Mouse (Mus musculus) heart, embryonic 12.5 days (tissue): Measurements from ENCODE around the gene Slc13a4. TPM values are rescaled to one million over a fixed set of nuclear protein-coding genes. Genes with fewer than 3 reads are reported as not detected.

Experiments used
- ATAC-seq: fragments of 200-750 bp; cut with Nextera tagmentation; 2 replicates; pipeline ENCODE4 v1.8.0; 2017; ENCODE audit warnings: moderate TSS enrichment, moderate library complexity; ENCODE audit not compliant: insufficient number of reproducible peaks, low FRiP score
- H3K27ac ChIP-seq: fragments of 300-500 bp; sonication (generic); 2 replicates; pipeline ENCODE4 v1.5.1; 2016; ENCODE audit warnings: mild to moderate bottlenecking, moderate library complexity; ENCODE audit not compliant: poor library complexity, severe bottlenecking
- H3K27me3 ChIP-seq: fragments of 300-500 bp; sonication (generic); replicated peaks from 2 replicates; pipeline ENCODE4 v1.6.1; 2016; ENCODE audit warnings: mild to moderate bottlenecking, moderate library complexity
- H3K36me3 ChIP-seq: fragments of 300-500 bp; sonication (generic); 2 replicates; pipeline ENCODE4 v1.6.1; 2016; ENCODE audit warnings: mild to moderate bottlenecking, moderate library complexity
- H3K4me1 ChIP-seq: fragments of 300-500 bp; sonication (generic); replicated peaks from 2 replicates; pipeline ENCODE4 v1.6.1; 2016; ENCODE audit warnings: mild to moderate bottlenecking
- H3K4me2 ChIP-seq: fragments of 300-500 bp; sonication (generic); 2 replicates; pipeline ENCODE4 v1.6.1; 2016; ENCODE audit warnings: mild to moderate bottlenecking, moderate library complexity
- H3K4me3 ChIP-seq: fragments of 300-500 bp; sonication (generic); 2 replicates; pipeline ENCODE4 v1.5.1; 2016; ENCODE audit warnings: mild to moderate bottlenecking
- H3K9ac ChIP-seq: fragments of 300-500 bp; sonication (generic); 2 replicates; pipeline ENCODE4 v1.6.1; 2016; ENCODE audit warnings: mild to moderate bottlenecking, moderate library complexity
- H3K9me3 ChIP-seq: fragments of 300-500 bp; sonication (generic); replicated peaks from 2 replicates; pipeline ENCODE4 v1.6.1; 2016; ENCODE audit warnings: mild to moderate bottlenecking, moderate library complexity
- WGBS: fragments of 180-500 bp; shearing (Covaris S2); methylation state at CpG from one replicate; pipeline ENCODE4 v1.1.7; 2016; 5-methylcytosine and 5-hydroxymethylcytosine counted together
- polyA plus RNA-seq: library from polyadenylated mRNA; unstranded; fragments of >200 nt; fragmentation: Nextera tagmentation; extraction: Ambion mirVana; gene quantifications from 2 replicates; pipeline ENCODE4 v1.2.1, GENCODE M21; 2016

Slc13a4 gene
- polyA plus RNA-seq, 1 experiment from 2014 or later, result 2.1 TPM

DNA sequence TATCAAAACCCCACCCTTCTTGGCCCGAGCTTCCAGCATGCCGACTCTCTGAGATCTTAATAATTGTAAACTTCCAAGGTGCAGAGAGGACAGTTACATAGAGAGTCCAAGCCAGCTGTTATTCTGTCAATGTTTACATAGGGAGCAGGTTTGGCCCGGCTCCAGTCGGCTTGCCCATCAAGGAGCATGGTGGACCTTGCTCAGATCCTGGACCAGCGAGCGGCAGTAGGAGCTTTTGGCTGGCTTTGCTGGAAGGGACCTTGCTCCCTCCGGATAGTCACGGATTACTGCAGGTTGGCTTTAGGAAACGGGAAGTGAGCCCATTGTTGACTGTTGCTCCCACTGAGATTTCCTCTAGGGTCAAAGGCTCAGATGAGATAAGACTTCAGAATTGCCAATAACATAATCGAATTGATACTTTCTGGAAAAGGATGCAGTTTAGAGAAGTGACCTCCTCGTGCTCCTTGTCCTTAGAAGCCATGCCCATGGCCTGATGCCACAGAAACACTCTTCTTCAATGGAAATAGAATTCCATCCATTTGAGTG, 4.5 kb downstream of the Slc13a4 start:
- Histone ChIP-seq H3K9me3 (no peaks in the 10 kb centered on the region), H3K9ac (no peak overlapping the region), H3K36me3 (no peaks in the 10 kb centered on the region), H3K4me3 (no peak overlapping the region), H3K4me2 (no peak overlapping the region), H3K4me1 (peaks cover 20% of the 10 kb centered on the region), H3K27ac (no peak overlapping the region), H3K27me3 (no peaks in the 10 kb centered on the region)
- no peak for ATAC-seq
- 66% methylated on average over 11 of the region's 11 CpGs for WGBS

- Histone ChIP-seq H3K4me2 (no peak overlapping the region), H3K27me3 (no peaks in the 10 kb centered on the region), H3K9me3 (no peaks in the 10 kb centered on the region), H3K9ac (no peak overlapping the region), H3K4me3 (no peak overlapping the region), H3K4me1 (peaks cover 28% of the 10 kb centered on the region), H3K27ac (no peak overlapping the region), H3K36me3 (no peaks in the 10 kb centered on the region)
- 88% methylated on average over 7 of the region's 7 CpGs for WGBS
- no peak for ATAC-seq
These were observed 5.3 kb downstream of the Slc13a4 start for GRCm38 (mm10) chr6:35302581-35302980.

- 13% methylated on average over 6 of the region's 6 CpGs for WGBS
- peak overlapping the region; percentile 21 for H3K4me2 ChIP-seq
- H3K4me1 ChIP-seq, result peaks cover 38% of the 10 kb centered on the region
- ATAC-seq, result peak; percentile 58; the same call in 1 of the 2 replicates
- H3K9ac ChIP-seq, result no peak overlapping the region
- no peaks in the 10 kb centered on the region for H3K36me3 ChIP-seq
- H3K9me3 ChIP-seq, result 0 out of 2 replicates have a peak, but pooled peaks cover 3% of the 10 kb centered on the region
- H3K27ac ChIP-seq, result peak overlapping the region; percentile 93
- no peak overlapping the region for H3K4me3 ChIP-seq
- H3K27me3 ChIP-seq, result no peaks in the 10 kb centered on the region
These were observed 9.6 kb downstream of the Slc13a4 start for GRCm38 (mm10) chr6:35298323-35298722.

DNA sequence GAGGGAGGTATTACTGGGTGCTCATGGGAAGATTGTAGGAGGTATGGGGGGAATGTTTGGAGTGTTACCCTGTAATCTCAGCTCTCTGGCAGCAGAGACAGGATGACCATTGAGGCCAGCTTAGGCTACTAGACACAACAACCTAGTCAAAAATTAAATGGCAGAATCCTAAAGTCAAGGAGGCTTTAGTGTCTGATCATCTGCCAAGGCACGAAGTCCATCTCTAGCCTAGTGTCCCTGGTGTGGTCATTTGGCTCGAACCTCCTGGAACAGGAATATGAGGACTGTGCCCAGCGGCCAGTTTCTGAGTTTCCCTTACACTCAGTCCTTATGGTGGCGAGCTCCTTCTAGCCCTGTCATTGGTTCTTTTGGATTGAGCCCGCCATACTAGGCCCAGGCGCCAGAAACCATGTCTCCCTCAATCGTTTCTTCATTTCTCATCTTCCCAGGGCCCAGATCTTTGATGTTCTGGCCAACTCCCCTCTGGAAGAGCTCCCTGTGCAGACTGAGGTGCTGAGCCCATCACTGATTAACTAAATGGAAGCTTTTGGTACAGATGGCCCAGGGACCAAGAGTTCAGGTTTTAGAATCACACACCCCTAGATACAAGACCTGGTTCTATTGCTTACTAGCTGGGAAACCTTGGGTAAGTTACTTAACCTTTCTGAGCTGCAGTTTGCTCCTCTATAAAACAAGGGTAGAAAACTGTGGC, 10.3 kb downstream of the Slc13a4 start:
- 0 out of 2 replicates have a peak overlapping the region, but pooled peaks have one; percentile 21 for H3K4me2 ChIP-seq
- H3K9ac ChIP-seq, result no peak overlapping the region

GRCm38 (mm10) chr6:35297001-35297400, 10.9 kb downstream of the Slc13a4 start:
- Histone ChIP-seq H3K9ac (no peak overlapping the region), H3K27ac (no peak overlapping the region), H3K4me1 (peaks cover 40% of the 10 kb centered on the region), H3K9me3 (0 out of 2 replicates have a peak, but pooled peaks cover 3% of the 10 kb centered on the region), H3K4me2 (no peak overlapping the region), H3K4me3 (no peak overlapping the region), H3K36me3 (no peaks in the 10 kb centered on the region), H3K27me3 (no peaks in the 10 kb centered on the region)
- no peak for ATAC-seq
- WGBS, result 58% methylated on average over 2 of the region's 2 CpGs

More for the DNA sequence above, 10.3 kb downstream of the Slc13a4 start:
- H3K9me3 ChIP-seq, result 0 out of 2 replicates have a peak, but pooled peaks cover 3% of the 10 kb centered on the region
- H3K4me3 ChIP-seq, result no peak overlapping the region
- WGBS, result 86% methylated on average over 7 of the region's 7 CpGs
- H3K4me1 ChIP-seq, result peaks cover 38% of the 10 kb centered on the region
- H3K27me3 ChIP-seq, result no peaks in the 10 kb centered on the region
- no peaks in the 10 kb centered on the region for H3K36me3 ChIP-seq
- no peak for ATAC-seq
- peak overlapping the region; percentile 93 for H3K27ac ChIP-seq

GRCm38 (mm10) chr6:35294964-35295363, 13.0 kb downstream of the Slc13a4 start:
- no peaks in the 10 kb centered on the region for H3K36me3 ChIP-seq
- 0 out of 2 replicates have a peak, but pooled peaks cover 3% of the 10 kb centered on the region for H3K9me3 ChIP-seq
- WGBS, result 75% methylated on average over 2 of the region's 2 CpGs
- H3K27me3 ChIP-seq, result no peaks in the 10 kb centered on the region
- no peak overlapping the region for H3K4me2 ChIP-seq
- H3K9ac ChIP-seq, result no peak overlapping the region
- H3K4me1 ChIP-seq, result peaks cover 41% of the 10 kb centered on the region
- no peak overlapping the region for H3K4me3 ChIP-seq
- ATAC-seq, result no peak
- H3K27ac ChIP-seq, result no peak overlapping the region

GRCm38 (mm10) chr6:35289676-35290075, 18.3 kb downstream of the Slc13a4 start:
- no peaks in the 10 kb centered on the region for H3K36me3 ChIP-seq
- H3K4me3 ChIP-seq, result no peak overlapping the region
- 83% methylated on average over 8 of the region's 8 CpGs for WGBS
- 0 out of 2 replicates have a peak, but pooled peaks cover 3% of the 10 kb centered on the region for H3K9me3 ChIP-seq
- H3K27me3 ChIP-seq, result no peaks in the 10 kb centered on the region
- H3K27ac ChIP-seq, result no peak overlapping the region
- H3K4me2 ChIP-seq, result no peak overlapping the region
- no peak overlapping the region for H3K9ac ChIP-seq
- peaks cover 23% of the 10 kb centered on the region for H3K4me1 ChIP-seq
- no peak for ATAC-seq

DNA sequence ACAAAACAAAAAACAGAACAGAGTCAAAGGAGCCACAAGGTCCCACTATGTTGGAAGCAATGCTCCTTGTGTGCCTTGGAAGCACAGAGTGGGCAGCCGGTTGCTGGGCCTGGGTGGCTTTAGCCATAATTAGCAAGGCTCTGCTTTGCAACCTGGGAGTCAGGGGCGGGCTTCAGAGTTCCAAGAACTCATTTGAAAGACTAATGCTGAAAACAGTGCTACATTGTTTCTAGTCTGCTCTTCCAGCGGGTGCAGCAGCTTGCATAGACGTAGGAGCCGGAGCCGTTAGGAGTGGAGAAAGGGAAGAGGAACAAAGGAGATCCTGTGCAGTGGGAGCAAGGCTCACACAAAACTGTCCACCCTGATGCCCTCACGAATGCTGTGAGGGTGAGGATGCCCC, 19.0 kb downstream of the Slc13a4 start:
- Histone ChIP-seq H3K27ac (peak overlapping the region; percentile 41), H3K36me3 (no peaks in the 10 kb centered on the region), H3K27me3 (no peaks in the 10 kb centered on the region), H3K4me3 (no peak overlapping the region), H3K9ac (no peak overlapping the region), H3K4me2 (peak overlapping the region; percentile 5; the same call in 1 of the 2 replicates), H3K4me1 (peaks cover 23% of the 10 kb centered on the region), H3K9me3 (0 out of 2 replicates have a peak, but pooled peaks cover 2% of the 10 kb centered on the region)
- ATAC-seq, result no peak
- WGBS, result 56% methylated on average over 7 of the region's 7 CpGs

GRCm38 (mm10) chr6:35288114-35288761, 19.7 kb downstream of the Slc13a4 start:
- Histone ChIP-seq H3K4me1 (peaks cover 23% of the 10 kb centered on the region), H3K9ac (no peak overlapping the region), H3K27me3 (no peaks in the 10 kb centered on the region), H3K4me2 (peak overlapping the region; percentile 5), H3K36me3 (no peaks in the 10 kb centered on the region), H3K27ac (peak overlapping the region; percentile 41), H3K9me3 (no peaks in the 10 kb centered on the region), H3K4me3 (no peak overlapping the region)
- ATAC-seq, result peak; percentile 72
- 46% methylated on average over 11 of the region's 11 CpGs for WGBS

DNA sequence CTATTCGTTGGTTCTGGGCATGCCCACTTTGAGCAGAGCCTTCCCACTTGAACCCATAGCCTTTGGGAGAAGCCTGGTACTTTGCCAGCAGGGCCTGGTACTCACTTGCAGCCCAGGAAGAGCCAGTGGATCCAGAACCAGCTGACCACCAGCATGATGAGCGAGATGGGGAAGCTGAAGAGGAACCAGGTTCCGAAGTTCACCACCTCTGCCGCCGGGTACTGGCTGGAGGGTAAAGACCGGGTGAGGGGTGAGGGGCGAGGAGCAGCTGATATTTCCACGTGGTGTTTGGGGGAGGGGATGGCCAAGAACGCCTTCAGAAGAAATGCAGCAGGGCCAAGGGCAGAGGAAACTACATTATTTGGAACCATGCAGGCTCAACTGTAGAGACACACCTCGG, 28.6 kb downstream of the Slc13a4 start:
- 71% methylated on average over 10 of the region's 10 CpGs for WGBS
- ATAC-seq, result no peak

DNA sequence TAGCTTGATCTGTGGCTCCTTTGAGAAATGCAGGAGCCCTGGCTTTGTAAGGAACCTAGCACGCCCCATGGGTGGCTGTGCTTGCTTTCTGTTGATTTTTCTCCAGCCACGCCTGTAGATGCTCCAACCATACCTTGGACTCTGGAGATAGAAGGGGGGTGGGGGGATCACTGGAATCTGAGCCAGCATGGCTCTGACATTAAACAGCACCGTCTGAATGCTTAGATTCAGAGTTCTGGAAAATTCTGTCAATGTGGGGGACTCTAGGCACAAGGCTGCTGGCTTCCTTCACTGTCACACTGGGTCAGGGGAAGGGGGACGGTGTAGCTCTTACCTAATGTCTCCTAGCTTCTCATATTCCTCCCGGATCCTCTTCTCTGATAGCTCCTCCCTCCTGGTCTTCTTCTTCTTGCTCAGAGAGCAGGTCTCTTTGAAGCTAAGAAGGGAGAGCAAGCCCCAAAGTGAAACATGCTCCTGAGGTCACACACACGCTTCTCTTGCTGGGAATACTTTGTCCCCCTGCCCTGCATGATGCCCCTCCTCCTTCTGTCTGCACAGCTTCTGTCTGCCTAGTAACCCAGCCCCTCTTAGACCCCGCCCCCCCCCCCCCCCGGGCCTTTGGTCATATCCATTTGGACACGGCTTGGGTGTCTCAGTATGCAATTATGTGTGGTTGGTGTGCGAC, 29.9 kb downstream of the Slc13a4 start:
- Histone ChIP-seq H3K27me3 (no peaks in the 10 kb centered on the region), H3K4me3 (no peak overlapping the region), H3K9ac (no peak overlapping the region), H3K4me2 (peak overlapping the region; percentile 6), H3K9me3 (no peaks in the 10 kb centered on the region), H3K36me3 (no peaks in the 10 kb centered on the region), H3K4me1 (peaks cover 9% of the 10 kb centered on the region), H3K27ac (no peak overlapping the region)
- 39% methylated on average over 10 of the region's 10 CpGs for WGBS
- ATAC-seq, result no peak

More for the DNA sequence above, 28.6 kb downstream of the Slc13a4 start:
- Histone ChIP-seq H3K27me3 (no peaks in the 10 kb centered on the region), H3K27ac (no peak overlapping the region), H3K9me3 (no peaks in the 10 kb centered on the region), H3K4me3 (no peak overlapping the region), H3K36me3 (no peaks in the 10 kb centered on the region), H3K4me1 (peaks cover 9% of the 10 kb centered on the region), H3K4me2 (no peak overlapping the region), H3K9ac (no peak overlapping the region)
